Mouse (Mus musculus) urinary bladder, postnatal 36 days (tissue): ENCODE data around the gene Kcnh7.
A peak's percentile ranks its signal among the peaks of the same experiment; 100 is the strongest.

ENCODE experiments used
- DNase-seq, 2 experiments: peaks; one replicate each; pipeline ENCODE4 v3.0.0; 2022; ENCODE audit warnings: low spot score in 2 of 2, mixed read lengths in 1 of 2

The Kcnh7 gene

DNA sequence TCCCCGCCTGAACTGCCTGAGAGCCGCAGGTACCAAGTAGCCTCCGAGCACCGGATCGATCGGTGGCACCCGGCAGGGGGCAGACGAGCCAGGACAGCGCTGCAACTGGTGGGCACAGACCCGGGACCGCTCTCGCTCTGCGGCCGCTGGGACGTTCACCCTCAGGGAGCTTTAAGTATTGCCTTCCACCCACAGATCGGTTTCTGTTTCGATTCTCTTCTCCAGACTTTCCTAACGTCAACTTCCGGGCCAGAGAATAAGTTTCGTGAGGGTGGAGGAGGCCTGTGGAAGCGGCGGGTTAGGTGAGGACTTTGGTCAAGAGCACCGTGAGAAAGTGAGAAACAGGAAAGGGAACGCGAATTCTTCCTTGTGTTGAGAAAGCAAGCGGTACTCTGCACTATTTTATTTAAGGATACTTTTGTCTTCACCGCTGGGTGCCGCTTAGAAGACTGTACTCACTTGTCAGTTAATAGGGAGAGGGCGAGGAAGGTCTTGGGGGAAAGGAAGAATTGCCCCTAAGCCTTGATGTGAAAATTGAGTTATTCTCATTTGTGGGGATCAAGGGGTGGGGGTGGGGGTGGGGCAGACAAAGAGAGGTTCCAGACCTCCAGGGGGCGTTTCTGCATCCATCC lies 538.0 kb downstream of the Kcnh7 start, which contains the start of gene Ifih1:
Ifih1 (minus strand) TSS at position 242 of the 632 bp plus-strand sequence.
- peak; percentile 47 to 52 for DNase-seq

DNA sequence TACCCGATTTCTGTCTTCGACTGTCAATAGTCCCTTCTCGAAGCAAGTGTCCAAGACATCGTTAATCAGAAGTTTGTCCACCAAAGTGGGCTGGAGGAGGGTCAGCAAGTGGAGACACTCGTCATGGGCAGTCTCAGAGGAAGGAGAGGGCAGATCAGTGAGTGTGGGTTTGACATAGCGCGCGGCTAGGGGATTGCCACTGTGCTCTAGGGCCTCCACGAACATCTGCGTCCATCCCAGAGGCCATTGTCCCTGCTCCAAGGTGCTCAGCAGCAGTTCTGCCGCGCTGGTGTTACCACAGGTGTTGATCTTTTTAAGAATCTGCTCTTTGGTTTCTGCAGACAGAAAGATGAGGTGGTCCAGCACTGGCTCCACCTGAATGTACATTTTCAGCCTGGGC lies 538.6 kb downstream of the Kcnh7 start:
- no peak for DNase-seq

DNA sequence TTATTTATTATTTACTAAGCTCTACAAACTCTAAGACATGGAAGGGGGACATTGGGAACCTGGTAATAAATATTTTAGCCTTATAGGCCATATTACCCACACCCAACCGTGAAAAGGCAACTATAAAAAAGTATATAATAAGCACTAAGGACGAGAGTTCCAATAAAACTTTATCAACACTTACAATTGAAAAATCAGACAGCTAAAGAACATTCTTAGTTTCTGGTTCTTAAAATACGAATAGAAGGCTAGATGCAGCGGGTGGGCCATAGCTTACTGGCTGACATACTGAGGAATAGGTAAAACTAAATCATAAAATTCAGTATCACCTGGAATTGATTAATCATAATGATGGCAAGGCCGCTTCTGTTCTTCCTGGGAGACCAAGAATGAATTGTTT lies 539.2 kb downstream of the Kcnh7 start:
- DNase-seq: no peak
